Mouse (Mus musculus) hindbrain, embryonic 11.5 days (tissue): Measurements from ENCODE around the gene Zfp879. TPM values are rescaled to one million over a fixed set of nuclear protein-coding genes. Genes with fewer than 3 reads are reported as not detected.

ENCODE experiments used
- ATAC-seq: fragments of 200-750 bp; cut with Nextera tagmentation; 2 replicates; pipeline ENCODE4 v1.8.0; 2017; ENCODE audit warnings: mild to moderate bottlenecking, moderate TSS enrichment, moderate library complexity; ENCODE audit not compliant: low FRiP score
- DNase-seq: peaks from one replicate; pipeline ENCODE4 v3.0.0-alpha.2; 2015; ENCODE audit warnings: low spot score
- H3K27ac ChIP-seq: fragments of 300-500 bp; sonication (generic); 2 replicates; pipeline ENCODE4 v1.5.1; 2014; ENCODE audit warnings: mild to moderate bottlenecking, low read depth, low read length
- H3K27me3 ChIP-seq: fragments of 300-500 bp; sonication (generic); 2 replicates; pipeline ENCODE4 v1.6.1; 2014; ENCODE audit warnings: mild to moderate bottlenecking, low read length, moderate library complexity, mixed read lengths; ENCODE audit not compliant: control insufficient read depth, insufficient read depth
- H3K36me3 ChIP-seq: fragments of 300-500 bp; sonication (generic); 2 replicates; pipeline ENCODE4 v1.6.1; 2014; ENCODE audit warnings: mild to moderate bottlenecking, low read length, moderate library complexity, mixed read lengths; ENCODE audit not compliant: control insufficient read depth, insufficient read depth
- H3K4me1 ChIP-seq: fragments of 300-500 bp; sonication (generic); replicated peaks from 2 replicates; pipeline ENCODE4 v1.6.1; 2014; ENCODE audit warnings: low read length, mixed read lengths; ENCODE audit not compliant: control insufficient read depth, insufficient read depth
- H3K4me2 ChIP-seq: fragments of 300-500 bp; sonication (generic); replicated peaks from 2 replicates; pipeline ENCODE4 v1.6.1; 2014; ENCODE audit warnings: mild to moderate bottlenecking, low read depth, low read length
- H3K4me3 ChIP-seq: fragments of 300-500 bp; sonication (generic); 2 replicates; pipeline ENCODE4 v1.5.1; 2014; ENCODE audit warnings: low read depth, low read length
- H3K9ac ChIP-seq: fragments of 300-500 bp; sonication (generic); 2 replicates; pipeline ENCODE4 v1.6.1; 2014; ENCODE audit warnings: low read depth, low read length
- H3K9me3 ChIP-seq: fragments of 300-500 bp; sonication (generic); 2 replicates; pipeline ENCODE4 v1.6.1; 2016; ENCODE audit warnings: low read length; ENCODE audit not compliant: control insufficient read depth
- WGBS: fragments of 180-500 bp; shearing (Covaris S2); extraction: QIAGEN DNeasy Blood & Tissue Kit; methylation state at CpG from one replicate; pipeline ENCODE4 v1.1.7; 2014; 5-methylcytosine and 5-hydroxymethylcytosine counted together
- polyA plus RNA-seq: library from polyadenylated mRNA; unstranded; fragments of >200 nt; fragmentation: Nextera tagmentation; extraction: Ambion mirVana; gene quantifications from 2 replicates; pipeline ENCODE4 v1.2.1, GENCODE M21; 2014

Gene Zfp879
- 0.35 and 0.57 TPM in 2 replicates for polyA plus RNA-seq

DNA sequence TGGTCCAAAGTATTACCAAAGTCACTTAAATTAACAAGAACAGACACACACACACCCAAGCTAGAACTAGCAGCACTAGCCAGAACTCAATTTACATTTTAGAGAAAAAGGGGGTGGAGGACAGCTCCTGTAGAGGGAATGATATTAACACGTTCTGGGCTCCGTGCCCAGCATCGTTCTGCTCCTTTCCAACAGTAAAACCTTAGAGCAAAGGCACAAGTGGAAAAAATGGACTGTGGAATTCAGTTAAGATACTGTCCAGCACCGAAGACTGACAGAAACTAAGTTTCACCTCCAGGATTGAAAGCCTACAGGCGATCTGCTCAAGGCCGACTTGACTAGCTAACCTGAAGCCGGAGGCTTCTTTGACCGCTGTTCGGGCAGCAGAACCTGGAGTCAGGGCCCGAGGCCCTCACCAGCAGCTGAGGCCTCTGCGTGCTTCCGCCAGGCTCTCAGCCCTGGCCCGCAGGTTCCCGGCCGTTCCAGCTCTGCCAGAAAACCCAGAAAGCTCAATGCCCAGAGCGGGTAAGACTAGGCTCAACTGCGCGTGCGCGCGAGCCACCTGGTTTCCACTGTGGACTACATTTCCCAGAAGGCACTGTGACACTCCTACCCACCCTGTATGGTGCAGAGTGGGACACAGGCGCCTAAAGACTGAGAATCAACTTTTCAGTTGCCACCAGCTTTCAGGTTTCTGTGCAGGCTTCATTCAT is at the start of gene Zfp879:
Zfp879 (minus strand) TSS at position 530 of the 713 bp plus-strand sequence.
- Histone ChIP-seq H3K27ac (no peak within 1 kb of the TSS), H3K27me3 (no peaks in the 10 kb centered on the region), H3K4me2 (peak within 1 kb of the TSS; percentile 67), H3K4me3 (peak within 1 kb of the TSS; percentile 34), H3K9ac (peak within 1 kb of the TSS; percentile 67), H3K36me3 (no peaks in the 10 kb centered on the region), H3K9me3 (no peaks in the 10 kb centered on the region), H3K4me1 (no peaks in the 10 kb centered on the region)
- peak; percentile 97 for ATAC-seq
- 27% methylated on average over 22 of the region's 22 CpGs for WGBS
- DNase-seq: peak; percentile 98

GRCm38 (mm10) chr11:50887390-50888128 is 46.2 kb upstream of the Zfp879 start, which contains the start of gene Zfp454:
Gene Zfp454, minus strand, starts transcription at chr11:50887651.
- H3K4me3 ChIP-seq: peak within 1 kb of the TSS; percentile 42
- H3K27ac ChIP-seq: peak within 1 kb of the TSS; percentile 24; the same call in 1 of the 2 replicates
- H3K27me3 ChIP-seq: no peaks in the 10 kb centered on the region
- DNase-seq (peak; percentile 95), ATAC-seq (peak; percentile 95)
- no peaks in the 10 kb centered on the region for H3K36me3 ChIP-seq
- H3K4me2 ChIP-seq: peak within 1 kb of the TSS; percentile 64
- peak within 1 kb of the TSS; percentile 67 for H3K9ac ChIP-seq
- WGBS: 7% methylated on average over 26 of the region's 26 CpGs
- H3K4me1 ChIP-seq: no peaks in the 10 kb centered on the region; the same call in 1 of the 2 replicates
- H3K9me3 ChIP-seq: no peaks in the 10 kb centered on the region

DNA sequence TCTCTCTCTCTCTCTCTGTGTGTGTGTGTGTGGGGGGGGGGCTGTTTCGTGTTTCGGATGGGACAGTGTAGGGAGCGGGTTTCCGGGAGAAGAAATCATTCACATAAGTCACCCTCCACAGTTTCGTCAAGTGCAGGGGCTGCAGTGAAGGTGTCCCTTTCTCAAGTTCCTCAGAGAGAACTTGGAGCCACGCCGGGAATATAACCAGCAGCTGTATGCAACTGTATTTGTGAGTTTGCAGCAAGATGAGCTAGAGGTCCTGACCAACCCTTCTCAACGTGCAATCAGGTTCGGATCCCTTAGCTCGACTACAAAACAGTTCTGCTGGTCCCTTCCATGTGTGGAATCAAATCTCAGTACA is 45.6 kb upstream of the Zfp879 start:
- no peaks in the 10 kb centered on the region for H3K27me3 ChIP-seq
- H3K9ac ChIP-seq: peak overlapping the region; percentile 67
- H3K4me3 ChIP-seq: peak overlapping the region; percentile 42
- no peaks in the 10 kb centered on the region for H3K36me3 ChIP-seq
- 22% methylated on average over 10 of the region's 10 CpGs for WGBS
- ATAC-seq (peak; percentile 35), DNase-seq (no peak)
- H3K27ac ChIP-seq: 0 out of 2 replicates have a peak overlapping the region, but pooled peaks have one; percentile 24
- H3K4me2 ChIP-seq: peak overlapping the region; percentile 64
- no peaks in the 10 kb centered on the region; the same call in 1 of the 2 replicates for H3K4me1 ChIP-seq
- H3K9me3 ChIP-seq: no peaks in the 10 kb centered on the region

- Histone ChIP-seq H3K4me3 (peak overlapping the region; percentile 42), H3K9ac (peak overlapping the region; percentile 67), H3K27ac (no peak overlapping the region), H3K27me3 (no peaks in the 10 kb centered on the region), H3K9me3 (no peaks in the 10 kb centered on the region), H3K4me2 (peak overlapping the region; percentile 64), H3K36me3 (no peaks in the 10 kb centered on the region), H3K4me1 (no peaks in the 10 kb centered on the region; the same call in 1 of the 2 replicates)
- ATAC-seq (no peak), DNase-seq (peak; percentile 10)
- 57% methylated on average over 8 of the region's 8 CpGs for WGBS
These were observed 45.0 kb upstream of the Zfp879 start for GRCm38 (mm10) chr11:50886231-50886932.

- Histone ChIP-seq H3K4me2 (no peak overlapping the region), H3K27ac (no peak overlapping the region), H3K9me3 (no peaks in the 10 kb centered on the region), H3K4me1 (no peaks in the 10 kb centered on the region; the same call in 1 of the 2 replicates), H3K9ac (no peak overlapping the region), H3K27me3 (no peaks in the 10 kb centered on the region), H3K36me3 (peaks cover 11% of the 10 kb centered on the region; the same call in 1 of the 2 replicates), H3K4me3 (no peak overlapping the region)
- WGBS: 85% methylated on average over 3 of the region's 3 CpGs
- ATAC-seq (no peak), DNase-seq (no peak)
These were observed 42.4 kb upstream of the Zfp879 start for GRCm38 (mm10) chr11:50883756-50884155.

- WGBS: 97% methylated on average over 3 of the region's 3 CpGs
- no peaks in the 10 kb centered on the region for H3K4me1 ChIP-seq
- no peak for DNase-seq
- ATAC-seq: no peak
- H3K9me3 ChIP-seq: peaks cover 1% of the 10 kb centered on the region; the same call in 1 of the 2 replicates
- no peak overlapping the region for H3K27ac ChIP-seq
- H3K4me3 ChIP-seq: no peak overlapping the region
- H3K9ac ChIP-seq: no peak overlapping the region
- H3K4me2 ChIP-seq: no peak overlapping the region
- H3K36me3 ChIP-seq: peaks cover 33% of the 10 kb centered on the region
- no peaks in the 10 kb centered on the region for H3K27me3 ChIP-seq
These were observed 37.3 kb upstream of the Zfp879 start for GRCm38 (mm10) chr11:50878641-50879040.

DNA sequence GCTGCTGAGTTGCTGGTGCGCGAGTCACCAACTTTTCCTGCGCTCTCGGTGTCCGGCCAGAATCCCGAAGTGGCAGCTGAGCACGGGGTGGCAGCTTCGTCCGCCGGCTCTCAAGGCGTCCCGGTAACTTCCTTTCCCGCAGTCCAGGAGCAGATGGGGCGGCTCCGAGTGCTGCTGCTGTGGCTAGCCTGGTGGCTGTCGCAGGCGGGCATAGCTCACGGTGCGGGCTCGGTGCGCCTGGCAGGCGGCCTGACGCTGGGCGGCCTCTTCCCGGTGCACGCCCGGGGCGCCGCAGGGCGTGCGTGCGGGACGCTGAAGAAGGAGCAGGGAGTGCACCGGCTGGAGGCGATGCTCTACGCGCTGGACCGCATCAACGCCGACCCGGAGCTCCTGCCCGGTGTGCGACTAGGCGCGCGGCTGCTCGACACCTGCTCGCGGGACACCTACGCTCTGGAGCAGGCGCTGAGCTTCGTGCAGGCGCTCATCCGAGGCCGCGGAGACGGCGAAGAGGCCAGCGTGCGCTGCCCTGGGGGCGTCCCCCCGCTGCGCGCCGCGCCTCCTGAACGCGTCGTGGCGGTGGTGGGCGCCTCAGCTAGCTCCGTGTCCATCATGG is 9.7 kb upstream of the Zfp879 start:
- under 1% methylated on average over 70 of the region's 72 CpGs for WGBS
- Histone ChIP-seq H3K36me3 (no peaks in the 10 kb centered on the region), H3K4me3 (peak overlapping the region; percentile 37), H3K9ac (peak overlapping the region; percentile 31; the same call in 1 of the 2 replicates), H3K27me3 (peaks cover 50% of the 10 kb centered on the region), H3K4me1 (peaks cover 5% of the 10 kb centered on the region; the same call in 1 of the 2 replicates), H3K9me3 (no peaks in the 10 kb centered on the region), H3K27ac (no peak overlapping the region), H3K4me2 (peak overlapping the region; percentile 84)
- ATAC-seq: no peak
- DNase-seq: peak; percentile 57

DNA sequence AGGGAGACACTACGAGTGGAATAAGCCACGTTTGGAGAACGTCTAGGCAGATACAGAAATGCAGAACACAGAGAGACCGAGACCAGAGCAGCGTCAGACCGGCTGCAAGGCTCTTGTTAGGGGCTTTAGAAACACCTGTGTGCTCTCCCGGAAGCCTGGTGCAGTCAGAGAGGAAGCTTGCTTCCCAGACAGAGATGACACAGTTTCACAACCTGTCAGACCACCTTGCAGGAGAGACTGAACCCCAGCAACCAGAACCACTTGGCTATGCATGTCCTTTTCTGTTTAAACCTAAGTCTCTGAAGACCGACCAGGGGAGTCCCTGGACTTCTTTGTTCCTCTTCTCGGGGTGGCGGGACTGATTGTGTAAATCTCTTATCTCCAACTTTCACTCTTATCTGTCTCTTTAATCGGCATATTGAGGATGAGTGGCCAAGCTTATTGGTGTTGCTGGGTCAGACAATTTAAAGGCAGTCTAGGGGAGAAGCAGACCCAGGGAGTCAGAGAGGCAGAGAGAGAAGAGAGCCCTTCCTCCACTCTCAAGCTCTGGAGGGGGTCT is 8.9 kb upstream of the Zfp879 start, which contains the start of gene Grm6:
Grm6 (plus strand) TSS at position 509 of the 559 bp plus-strand sequence.
- no peaks in the 10 kb centered on the region for H3K36me3 ChIP-seq
- H3K27ac ChIP-seq: no peak within 1 kb of the TSS
- WGBS: 2% methylated on average over 11 of the region's 11 CpGs
- no peak for ATAC-seq
- H3K4me1 ChIP-seq: peaks cover 5% of the 10 kb centered on the region; the same call in 1 of the 2 replicates
- H3K9ac ChIP-seq: peak within 1 kb of the TSS; percentile 31; the same call in 1 of the 2 replicates
- peak; percentile 32 for DNase-seq
- peak within 1 kb of the TSS; percentile 84 for H3K4me2 ChIP-seq
- peak within 1 kb of the TSS; percentile 37 for H3K4me3 ChIP-seq
- peaks cover 50% of the 10 kb centered on the region for H3K27me3 ChIP-seq
- no peaks in the 10 kb centered on the region for H3K9me3 ChIP-seq
